Mouse (Mus musculus) liver, embryonic 15.5 days (tissue): ENCODE data around the gene Fstl3. TPM values are rescaled to one million over a fixed set of nuclear protein-coding genes. Genes with fewer than 3 reads are reported as not detected.

Source experiments
- ATAC-seq: fragments of 200-750 bp; cut with Nextera tagmentation; 2 replicates; pipeline ENCODE4 v1.8.0; 2017; ENCODE audit warnings: moderate number of reproducible peaks, mild to moderate bottlenecking, moderate library complexity; ENCODE audit not compliant: insufficient read depth
- H3K27ac ChIP-seq: fragments of 300-500 bp; sonication (generic); replicated peaks from 2 replicates; pipeline ENCODE4 v1.5.1; 2015; ENCODE audit warnings: mild to moderate bottlenecking, inconsistent platforms
- H3K27me3 ChIP-seq: fragments of 300-500 bp; sonication (generic); 2 replicates; pipeline ENCODE4 v1.6.1; 2015; ENCODE audit warnings: mild to moderate bottlenecking, inconsistent platforms
- H3K36me3 ChIP-seq: fragments of 300-500 bp; sonication (generic); replicated peaks from 2 replicates; pipeline ENCODE4 v1.6.1; 2015; ENCODE audit warnings: moderate library complexity, mild to moderate bottlenecking, inconsistent platforms
- H3K4me1 ChIP-seq: fragments of 300-500 bp; sonication (generic); replicated peaks from 2 replicates; pipeline ENCODE4 v1.6.1; 2015; ENCODE audit warnings: inconsistent platforms
- H3K4me2 ChIP-seq: fragments of 300-500 bp; sonication (generic); 2 replicates; pipeline ENCODE4 v1.6.1; 2015; ENCODE audit warnings: moderate library complexity, mild to moderate bottlenecking, inconsistent platforms
- H3K4me3 ChIP-seq: fragments of 300-500 bp; sonication (generic); replicated peaks from 2 replicates; pipeline ENCODE4 v1.5.1; 2015; ENCODE audit warnings: mild to moderate bottlenecking, inconsistent platforms
- H3K9ac ChIP-seq: fragments of 300-500 bp; sonication (generic); 2 replicates; pipeline ENCODE4 v1.6.1; 2015; ENCODE audit warnings: moderate library complexity, mild to moderate bottlenecking, inconsistent platforms
- H3K9me3 ChIP-seq: fragments of 300-500 bp; sonication (generic); replicated peaks from 2 replicates; pipeline ENCODE4 v1.6.1; 2016; ENCODE audit warnings: inconsistent platforms
- WGBS: fragments of 180-500 bp; shearing (Covaris S2); methylation state at CpG from one replicate; pipeline ENCODE4 v1.1.7; 2015; ENCODE audit warnings: mixed read lengths; ENCODE audit not compliant: insufficient replicate concordance; 5-methylcytosine and 5-hydroxymethylcytosine counted together
- polyA plus RNA-seq: library from polyadenylated mRNA; unstranded; fragments of >200 nt; fragmentation: Nextera tagmentation; extraction: Ambion mirVana; gene quantifications from 2 replicates; pipeline ENCODE4 v1.2.1, GENCODE M21; 2015

Fstl3 gene
- polyA plus RNA-seq = 0.71 and 1.0 TPM in 2 replicates

DNA sequence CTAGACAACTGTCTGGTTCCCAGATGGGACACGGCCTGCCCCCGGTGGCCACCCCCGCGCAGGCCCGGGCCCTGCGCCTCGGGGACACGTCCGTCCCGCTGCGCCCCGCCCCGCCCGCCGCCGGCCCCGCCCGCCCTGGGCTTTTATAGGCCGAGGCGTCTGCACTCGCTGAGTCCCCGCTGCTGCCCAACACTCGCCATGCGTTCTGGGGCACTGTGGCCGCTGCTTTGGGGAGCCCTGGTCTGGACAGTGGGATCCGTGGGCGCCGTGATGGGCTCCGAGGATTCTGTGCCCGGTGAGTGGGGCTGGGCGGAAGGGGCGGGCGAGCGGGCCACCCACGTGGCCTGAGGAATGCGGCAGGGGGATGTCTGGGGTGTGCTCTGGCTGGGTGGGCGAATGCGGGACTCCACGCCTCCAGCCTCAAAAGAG, at the start of gene Fstl3:
Gene Fstl3, plus strand, starts transcription at position 170 of the 429 bp plus-strand sequence.
- Histone ChIP-seq H3K4me2 (peak within 1 kb of the TSS; percentile 65), H3K4me3 (peak within 1 kb of the TSS; percentile 40), H3K27ac (no peak within 1 kb of the TSS), H3K9me3 (no peaks in the 10 kb centered on the region), H3K4me1 (peaks cover 34% of the 10 kb centered on the region), H3K36me3 (no peaks in the 10 kb centered on the region), H3K27me3 (peaks cover 66% of the 10 kb centered on the region), H3K9ac (no peak within 1 kb of the TSS)
- 3% methylated on average over 39 of the region's 39 CpGs for WGBS
- ATAC-seq = no peak

DNA sequence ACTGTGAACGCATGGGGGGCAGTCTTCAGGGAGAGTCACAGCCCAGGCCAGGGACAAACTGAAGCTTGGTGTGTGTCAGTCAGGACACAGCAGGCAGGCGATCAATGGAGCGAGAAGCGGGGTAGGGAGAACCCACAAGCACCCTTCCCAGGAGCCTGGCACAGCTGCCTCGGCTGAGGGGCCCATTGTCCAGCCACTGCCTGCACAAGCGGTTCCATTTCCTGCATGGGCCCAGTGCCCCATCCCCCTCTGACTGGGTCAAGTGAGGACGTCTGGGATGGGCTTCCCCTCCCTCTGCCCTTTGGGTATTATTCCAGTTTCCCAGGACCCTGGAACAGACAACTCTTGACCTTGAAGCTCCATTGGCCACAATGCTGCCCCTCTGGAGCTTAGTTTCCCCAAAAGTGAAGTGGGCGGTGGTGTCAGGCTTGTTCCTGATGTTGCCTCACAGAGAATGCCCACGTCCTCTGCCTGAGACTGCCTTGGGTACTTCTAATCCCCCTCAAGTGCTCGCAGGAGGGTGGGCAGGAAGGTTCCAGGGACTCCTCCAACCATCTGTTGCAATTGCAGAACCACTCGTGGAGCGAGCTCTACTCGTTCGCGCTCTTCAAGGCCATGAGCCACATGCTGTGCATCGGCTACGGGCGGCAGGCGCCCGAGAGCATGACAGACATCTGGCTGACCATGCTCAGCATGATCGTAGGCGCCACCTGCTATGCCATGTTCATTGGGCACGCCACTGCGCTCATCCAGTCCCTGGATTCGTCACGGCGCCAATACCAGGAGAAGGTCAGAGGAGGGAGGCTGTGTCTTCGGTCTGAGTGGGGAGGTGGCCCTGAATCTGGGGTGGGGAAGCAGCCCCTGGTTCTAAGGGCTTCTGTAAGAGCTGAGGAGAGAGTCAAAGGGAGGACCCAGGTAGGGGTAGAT, 48.5 kb upstream of the Fstl3 start:
- WGBS = 54% methylated on average over 28 of the region's 28 CpGs
- ATAC-seq = no peak
- Histone ChIP-seq H3K4me3 (no peak overlapping the region), H3K27me3 (peaks cover 20% of the 10 kb centered on the region), H3K4me2 (no peak overlapping the region), H3K4me1 (no peaks in the 10 kb centered on the region), H3K9me3 (no peaks in the 10 kb centered on the region), H3K36me3 (no peaks in the 10 kb centered on the region), H3K9ac (no peak overlapping the region), H3K27ac (no peak overlapping the region)

DNA sequence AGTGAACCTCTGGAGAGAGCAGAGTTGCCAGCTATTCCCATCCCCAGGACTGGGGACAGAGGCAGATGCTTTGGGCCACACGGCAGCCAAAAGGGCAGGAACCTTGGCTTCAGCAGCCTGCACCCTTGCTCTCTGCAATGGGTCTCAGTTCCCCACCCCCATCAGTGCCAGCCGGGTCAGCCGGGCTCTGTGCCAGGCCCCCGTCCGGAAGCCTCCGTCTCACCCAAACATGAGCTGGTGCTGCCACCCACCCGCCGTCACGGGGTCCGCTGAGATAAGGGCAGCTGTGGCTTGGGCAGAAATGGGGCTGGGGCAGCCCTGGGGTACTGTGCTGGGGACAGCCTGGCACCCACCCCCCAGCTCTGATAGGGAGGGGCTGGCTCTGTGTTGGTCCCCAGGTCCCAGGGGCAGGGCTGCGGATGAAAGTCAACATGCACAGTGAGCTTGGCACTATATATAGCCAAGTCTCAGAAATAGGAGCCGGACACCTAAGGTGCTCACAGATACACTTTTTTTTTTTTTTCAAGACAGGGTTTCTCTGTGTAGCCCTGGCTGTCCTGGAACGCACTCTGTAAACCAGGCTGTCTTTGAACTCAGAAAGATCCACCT, 47.6 kb upstream of the Fstl3 start:
- no peak for ATAC-seq
- Histone ChIP-seq H3K27me3 (peaks cover 14% of the 10 kb centered on the region), H3K36me3 (0 out of 2 replicates have a peak, but pooled peaks cover 2% of the 10 kb centered on the region), H3K4me1 (no peaks in the 10 kb centered on the region), H3K9ac (no peak overlapping the region), H3K4me3 (no peak overlapping the region), H3K4me2 (no peak overlapping the region), H3K9me3 (no peaks in the 10 kb centered on the region), H3K27ac (no peak overlapping the region)
- 72% methylated on average over 13 of the region's 13 CpGs for WGBS

DNA sequence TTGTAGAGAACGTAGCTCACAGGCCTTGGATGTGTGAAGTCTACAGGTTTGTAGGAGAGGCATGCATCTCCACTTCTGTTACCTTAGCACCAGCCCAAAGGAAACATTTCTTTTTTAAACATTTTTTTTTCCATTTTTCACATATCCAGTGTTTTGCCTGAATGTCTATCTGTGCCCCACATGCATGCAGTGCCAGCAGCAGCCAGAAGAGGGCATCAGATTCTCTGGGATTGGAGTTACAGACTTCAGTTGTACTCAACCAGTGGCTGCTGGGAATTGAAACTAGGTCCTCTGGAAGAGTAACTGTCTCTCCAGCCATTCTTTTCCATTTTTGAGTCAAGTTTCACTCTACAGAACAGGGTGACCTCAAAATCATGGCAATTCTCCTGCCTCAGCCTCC, 44.6 kb upstream of the Fstl3 start:
- WGBS = 74% methylated on average over 1 of the region's 1 CpGs
- Histone ChIP-seq H3K9ac (no peak overlapping the region), H3K4me2 (no peak overlapping the region), H3K36me3 (peaks cover 26% of the 10 kb centered on the region), H3K27ac (no peak overlapping the region), H3K4me1 (0 out of 2 replicates have a peak, but pooled peaks cover 4% of the 10 kb centered on the region), H3K27me3 (peaks cover 13% of the 10 kb centered on the region; the same call in 1 of the 2 replicates), H3K4me3 (no peak overlapping the region), H3K9me3 (no peaks in the 10 kb centered on the region)
- ATAC-seq = no peak

DNA sequence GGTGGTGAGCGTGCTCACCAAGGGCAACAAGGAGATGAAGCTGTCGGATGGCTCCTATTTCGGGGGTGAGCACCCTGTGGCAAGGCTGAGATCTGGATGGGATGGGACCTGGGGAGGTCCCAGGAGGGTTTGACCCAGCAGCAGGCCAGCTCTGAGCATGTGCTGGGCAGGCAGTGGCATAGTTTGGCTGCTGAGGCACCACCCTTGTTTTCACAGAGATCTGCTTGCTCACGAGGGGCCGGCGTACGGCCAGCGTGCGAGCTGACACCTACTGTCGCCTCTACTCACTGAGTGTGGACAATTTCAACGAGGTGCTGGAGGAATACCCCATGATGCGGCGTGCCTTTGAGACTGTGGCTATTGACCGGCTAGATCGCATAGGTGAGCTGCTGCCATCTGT, 43.2 kb upstream of the Fstl3 start:
- no peak overlapping the region for H3K4me3 ChIP-seq
- H3K27ac ChIP-seq = no peak overlapping the region
- H3K9ac ChIP-seq = no peak overlapping the region
- no peak overlapping the region for H3K4me2 ChIP-seq
- no peak for ATAC-seq
- 0 out of 2 replicates have a peak, but pooled peaks cover 1% of the 10 kb centered on the region for H3K27me3 ChIP-seq
- no peaks in the 10 kb centered on the region for H3K9me3 ChIP-seq
- 0 out of 2 replicates have a peak, but pooled peaks cover 4% of the 10 kb centered on the region for H3K4me1 ChIP-seq
- H3K36me3 ChIP-seq = peaks cover 39% of the 10 kb centered on the region
- WGBS = 90% methylated on average over 15 of the region's 15 CpGs

DNA sequence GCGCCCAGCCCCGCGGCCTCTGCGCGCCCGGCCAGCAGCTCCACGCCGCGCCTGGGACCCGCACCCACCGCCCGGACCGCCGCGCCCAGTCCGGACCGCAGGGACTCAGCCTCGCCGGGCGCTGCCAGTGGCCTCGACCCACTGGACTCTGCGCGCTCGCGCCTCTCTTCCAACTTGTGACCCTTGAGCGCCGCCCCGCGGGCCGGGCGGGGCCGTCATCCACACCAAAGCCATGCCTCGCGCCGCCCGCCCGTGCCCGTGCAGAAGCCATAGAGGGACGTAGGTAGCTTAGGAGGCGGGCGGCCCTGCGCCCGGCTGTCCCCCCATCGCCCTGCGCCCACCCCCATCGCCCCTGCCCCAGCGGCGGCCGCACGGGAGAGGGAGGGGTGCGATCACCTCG, 41.7 kb upstream of the Fstl3 start:
- Histone ChIP-seq H3K4me3 (no peak overlapping the region), H3K4me1 (0 out of 2 replicates have a peak, but pooled peaks cover 4% of the 10 kb centered on the region), H3K4me2 (peak overlapping the region; percentile 13; the same call in 1 of the 2 replicates), H3K27me3 (no peaks in the 10 kb centered on the region), H3K9ac (no peak overlapping the region), H3K9me3 (no peaks in the 10 kb centered on the region), H3K27ac (no peak overlapping the region), H3K36me3 (peaks cover 54% of the 10 kb centered on the region)
- 57% methylated on average over 47 of the region's 52 CpGs for WGBS
- ATAC-seq = no peak

DNA sequence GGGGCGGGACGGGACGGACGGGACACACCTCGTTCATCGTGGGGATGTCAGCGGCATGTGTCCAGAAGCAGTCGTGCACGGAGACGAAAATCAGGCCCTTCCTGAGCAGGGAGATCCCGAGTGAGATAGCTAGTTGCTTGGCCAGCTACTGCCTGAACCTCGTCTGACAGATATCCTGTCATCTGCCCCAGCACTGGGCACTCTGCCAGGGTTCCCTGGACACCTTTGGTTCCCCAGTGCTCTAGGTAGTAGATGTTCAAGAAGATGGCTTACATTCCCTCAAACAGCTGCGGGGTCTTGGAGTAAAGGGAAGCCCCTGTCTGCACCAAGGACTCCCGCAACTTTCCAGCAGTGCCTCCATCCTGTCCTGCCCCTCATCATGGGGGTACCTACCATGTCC, 40.4 kb upstream of the Fstl3 start:
- Histone ChIP-seq H3K27ac (no peak overlapping the region), H3K27me3 (no peaks in the 10 kb centered on the region), H3K4me3 (no peak overlapping the region), H3K4me1 (0 out of 2 replicates have a peak, but pooled peaks cover 4% of the 10 kb centered on the region), H3K4me2 (no peak overlapping the region), H3K9ac (no peak overlapping the region), H3K36me3 (peaks cover 67% of the 10 kb centered on the region), H3K9me3 (no peaks in the 10 kb centered on the region)
- no peak for ATAC-seq
- 82% methylated on average over 14 of the region's 14 CpGs for WGBS

DNA sequence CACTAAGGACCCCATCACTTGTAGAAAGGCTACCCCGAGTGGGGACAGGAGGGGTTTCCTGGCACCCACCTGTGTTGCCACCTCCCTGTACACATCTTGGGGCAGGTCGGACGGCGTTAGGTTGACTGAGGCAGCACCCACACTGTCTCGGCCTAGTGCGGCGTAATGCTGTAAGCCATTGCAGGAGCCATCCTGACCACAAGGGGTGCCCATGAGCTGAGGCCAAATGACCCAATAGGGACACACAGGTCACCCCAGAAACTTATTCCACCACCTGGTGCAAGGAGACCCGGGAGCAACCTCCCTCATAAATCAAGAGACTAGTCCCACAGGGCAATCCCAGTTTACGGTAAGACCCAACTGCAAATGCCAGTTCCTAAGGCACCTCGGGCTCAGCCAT, 38.8 kb upstream of the Fstl3 start:
- H3K36me3 ChIP-seq = peaks cover 82% of the 10 kb centered on the region
- no peak overlapping the region for H3K4me2 ChIP-seq
- H3K9me3 ChIP-seq = no peaks in the 10 kb centered on the region
- H3K27me3 ChIP-seq = no peaks in the 10 kb centered on the region
- no peak overlapping the region for H3K27ac ChIP-seq
- WGBS = 82% methylated on average over 10 of the region's 10 CpGs
- 0 out of 2 replicates have a peak, but pooled peaks cover 4% of the 10 kb centered on the region for H3K4me1 ChIP-seq
- H3K9ac ChIP-seq = no peak overlapping the region
- ATAC-seq = no peak
- H3K4me3 ChIP-seq = no peak overlapping the region

DNA sequence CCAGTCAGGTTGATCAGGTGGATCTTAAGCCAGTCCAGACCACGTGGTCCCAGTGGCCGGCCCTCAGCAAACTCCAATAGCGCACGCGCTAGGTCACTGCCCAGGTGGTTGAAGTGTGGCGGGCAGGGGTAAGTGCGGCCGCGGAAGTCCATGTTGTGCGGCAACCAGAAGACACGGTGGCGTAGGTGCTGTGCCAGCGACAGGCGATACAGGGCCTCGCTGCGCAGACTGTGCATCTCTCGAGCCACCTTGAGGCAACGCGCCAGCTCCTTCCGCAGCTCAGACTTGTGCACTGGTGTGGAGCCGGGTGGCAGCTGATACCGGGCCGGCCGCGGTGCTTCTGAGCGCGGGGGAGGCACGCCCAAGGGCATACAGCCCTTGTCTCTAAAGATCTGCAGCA, 37.8 kb upstream of the Fstl3 start:
- Histone ChIP-seq H3K4me2 (no peak overlapping the region), H3K27me3 (no peaks in the 10 kb centered on the region), H3K9me3 (no peaks in the 10 kb centered on the region), H3K9ac (no peak overlapping the region), H3K36me3 (peaks cover 87% of the 10 kb centered on the region), H3K27ac (no peak overlapping the region), H3K4me3 (no peak overlapping the region), H3K4me1 (0 out of 2 replicates have a peak, but pooled peaks cover 4% of the 10 kb centered on the region)
- WGBS = 89% methylated on average over 28 of the region's 28 CpGs
- no peak for ATAC-seq

DNA sequence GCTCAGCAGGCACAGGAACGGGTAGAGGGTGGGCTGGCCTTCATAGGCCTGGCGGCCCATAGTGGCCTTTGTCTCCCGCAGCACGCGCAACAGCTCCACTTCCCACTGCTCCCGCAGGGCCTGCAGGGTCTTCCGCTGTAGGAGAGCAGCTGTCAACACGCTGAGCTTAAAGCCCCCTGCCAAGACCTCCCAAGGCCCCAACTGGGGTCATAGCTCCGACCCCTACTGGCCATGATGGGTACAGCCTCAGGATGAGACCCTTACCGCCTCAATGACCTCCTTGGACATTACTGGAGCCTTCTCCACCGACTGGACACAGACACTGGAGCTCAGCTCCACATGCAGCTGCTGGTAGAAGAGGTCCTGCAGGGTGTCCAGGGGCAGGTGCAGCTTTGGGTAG, 36.2 kb upstream of the Fstl3 start:
- no peaks in the 10 kb centered on the region for H3K9me3 ChIP-seq
- 81% methylated on average over 11 of the region's 11 CpGs for WGBS
- no peak for ATAC-seq
- peaks cover 84% of the 10 kb centered on the region for H3K36me3 ChIP-seq
- no peak overlapping the region for H3K4me3 ChIP-seq
- peaks cover 7% of the 10 kb centered on the region for H3K4me1 ChIP-seq
- H3K27ac ChIP-seq = no peak overlapping the region
- no peak overlapping the region for H3K9ac ChIP-seq
- no peak overlapping the region for H3K4me2 ChIP-seq
- no peaks in the 10 kb centered on the region for H3K27me3 ChIP-seq

DNA sequence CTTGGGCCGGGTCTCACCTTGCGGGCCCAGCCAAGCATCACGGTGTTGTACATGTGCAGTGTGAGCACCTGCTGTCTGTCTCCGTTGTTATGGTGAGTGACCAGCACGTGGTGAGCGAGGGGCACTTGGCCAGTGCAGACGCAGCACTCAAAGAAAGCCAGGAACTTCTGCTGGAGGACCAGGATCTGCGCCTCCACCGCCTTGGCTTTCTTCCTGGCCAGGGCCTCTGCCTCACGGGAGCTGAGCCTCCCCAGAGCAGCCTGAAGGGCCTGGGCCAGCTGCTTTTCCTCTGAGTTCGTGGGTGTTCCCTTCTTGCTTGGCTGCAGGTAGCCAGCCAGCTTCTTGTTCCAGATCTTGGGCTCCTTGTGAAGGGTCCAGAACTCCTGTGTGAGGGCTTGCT, 33.9 kb upstream of the Fstl3 start:
- H3K36me3 ChIP-seq = peaks cover 61% of the 10 kb centered on the region
- WGBS = 81% methylated on average over 11 of the region's 11 CpGs
- peaks cover 23% of the 10 kb centered on the region for H3K4me1 ChIP-seq
- H3K27me3 ChIP-seq = no peaks in the 10 kb centered on the region
- no peak overlapping the region for H3K27ac ChIP-seq
- no peak overlapping the region for H3K9ac ChIP-seq
- H3K4me3 ChIP-seq = no peak overlapping the region
- no peaks in the 10 kb centered on the region for H3K9me3 ChIP-seq
- H3K4me2 ChIP-seq = no peak overlapping the region
- no peak for ATAC-seq
